20 mouse cellular contexts compared by ENCODE assay signal in genomic region chr1:171459791-171460190, GRCm38 (mm10). TPM values are rescaled to one million over a fixed set of nuclear protein-coding genes. Genes with fewer than 3 reads are reported as not detected.
A peak's percentile ranks its signal among the peaks of the same experiment; 100 is the strongest.
DNase-seq lines count a peak whose midpoint lies in the region; ATAC-seq lines count a peak whose summit lies in the region.
"Had no signal": no experiment of that assay in that cellular context is flagged by ENCODE, and none has a peak within 500 bp of the region (broad histone marks: within the 10 kb centered on the region; RNA-seq: fewer than 3 reads in every experiment).

No protein-coding gene starts in this region.

- H3K4me1 ChIP-seq in hindbrain, embryonic 14.5 days (replicated peaks; ENCODE audit: control insufficient read depth, insufficient read depth, low read length) = peaks cover 7% of the 10 kb centered on the region; the same call in 1 of the 2 replicates
- H3K4me1 ChIP-seq in hindbrain, embryonic 11.5 days (replicated peaks; ENCODE audit: control insufficient read depth, insufficient read depth, low read length) = no peaks in the 10 kb centered on the region
- H3K4me1 ChIP-seq in midbrain, embryonic 15.5 days = peaks cover 6% of the 10 kb centered on the region; the same call in 1 of the 2 replicates
- peaks cover 4% of the 10 kb centered on the region; the same call in 1 of the 2 replicates for H3K4me1 ChIP-seq in midbrain, embryonic 16.5 days (ENCODE audit: control insufficient read depth, insufficient read depth, low read length)
- H3K4me1 ChIP-seq: liver, embryonic 13.5 days; neural tube, embryonic 12.5 days had no signal

- H3K4me3 ChIP-seq in hindbrain, embryonic 14.5 days (replicated peaks; ENCODE audit: low read length) = no peak overlapping the region
- no peak overlapping the region for H3K4me3 ChIP-seq in hindbrain, embryonic 11.5 days (ENCODE audit: low read depth, low read length)
- no peak overlapping the region for H3K4me3 ChIP-seq in midbrain, embryonic 15.5 days
- no peak overlapping the region for H3K4me3 ChIP-seq in midbrain, embryonic 16.5 days (ENCODE audit: low read depth, low read length)
- H3K4me3 ChIP-seq: embryonic facial prominence, embryonic 15.5 days; limb, embryonic 10.5 days; liver, embryonic 13.5 days; neural tube, embryonic 12.5 days had no signal

- DNase-seq in cerebellum, postnatal 14 days = peak; percentile 21 to 32
- DNase-seq in cerebellum, adult 9-10 months = no peak
- peak; percentile 38 for DNase-seq in hindbrain, embryonic 14.5 days (ENCODE audit: low spot score)
- no peak for DNase-seq in hindbrain, embryonic 11.5 days (ENCODE audit: low spot score)
- no peak for DNase-seq in ovary, postnatal 14 days (ENCODE audit: low spot score)
- DNase-seq: adrenal gland, adult 8-10 months; cerebellum, postnatal 36 days; gastrocnemius, postnatal 36 days; liver, embryonic 13.5 days; spleen, adult 18-20 months; thymus, postnatal 25 days had no signal

- H3K4me2 ChIP-seq in hindbrain, embryonic 14.5 days (replicated peaks) = no peak overlapping the region
- no peak overlapping the region for H3K4me2 ChIP-seq in hindbrain, embryonic 11.5 days (replicated peaks; ENCODE audit: low read depth, low read length)
- 0 out of 2 replicates have a peak overlapping the region, but pooled peaks have one; percentile 9 for H3K4me2 ChIP-seq in midbrain, embryonic 15.5 days
- H3K4me2 ChIP-seq in midbrain, embryonic 16.5 days (ENCODE audit: low read length) = no peak overlapping the region
- H3K4me2 ChIP-seq: embryonic facial prominence, embryonic 15.5 days; liver, embryonic 13.5 days; neural tube, embryonic 12.5 days had no signal

- H3K9me3 ChIP-seq in hindbrain, embryonic 14.5 days (ENCODE audit: control insufficient read depth, low read length) = no peaks in the 10 kb centered on the region
- no peaks in the 10 kb centered on the region for H3K9me3 ChIP-seq in hindbrain, embryonic 11.5 days (ENCODE audit: control insufficient read depth, low read length)
- no peaks in the 10 kb centered on the region for H3K9me3 ChIP-seq in midbrain, embryonic 15.5 days
- H3K9me3 ChIP-seq in midbrain, embryonic 16.5 days (replicated peaks; ENCODE audit: control insufficient read depth, low read length, poor library complexity, severe bottlenecking) = no peaks in the 10 kb centered on the region
- H3K9me3 ChIP-seq: embryonic facial prominence, embryonic 15.5 days; limb, embryonic 10.5 days; liver, embryonic 13.5 days; neural tube, embryonic 12.5 days had no signal

- no peaks in the 10 kb centered on the region for H3K36me3 ChIP-seq in hindbrain, embryonic 14.5 days (replicated peaks; ENCODE audit: control insufficient read depth, insufficient read depth)
- no peaks in the 10 kb centered on the region for H3K36me3 ChIP-seq in hindbrain, embryonic 11.5 days (ENCODE audit: control insufficient read depth, insufficient read depth, low read length)
- H3K36me3 ChIP-seq in midbrain, embryonic 15.5 days (replicated peaks) = no peaks in the 10 kb centered on the region
- H3K36me3 ChIP-seq in midbrain, embryonic 16.5 days (ENCODE audit: control insufficient read depth, insufficient read depth, low read length) = no peaks in the 10 kb centered on the region
- H3K36me3 ChIP-seq: neural tube, embryonic 12.5 days had no signal

- ATAC-seq in hindbrain, embryonic 14.5 days (ENCODE audit: low FRiP score) = no peak
- no peak for ATAC-seq in hindbrain, embryonic 11.5 days (ENCODE audit: low FRiP score)
- ATAC-seq in midbrain, embryonic 15.5 days (replicated peaks) = no peak
- ATAC-seq in midbrain, embryonic 16.5 days = no peak
- no peak for ATAC-seq in megakaryocyte progenitor cell, adult 5-6 weeks (replicated peaks; ENCODE audit: poor library complexity)
- ATAC-seq: lung, postnatal 0 days had no signal

- 49% methylated on average over 5 of the region's 5 CpGs for WGBS in hindbrain, embryonic 14.5 days
- 52% methylated on average over 5 of the region's 5 CpGs for WGBS in hindbrain, embryonic 11.5 days
- WGBS in midbrain, embryonic 15.5 days = 53% methylated on average over 5 of the region's 5 CpGs
- 44% methylated on average over 5 of the region's 5 CpGs for WGBS in midbrain, embryonic 16.5 days

- H3K9ac ChIP-seq in hindbrain, embryonic 14.5 days = no peak overlapping the region
- no peak overlapping the region for H3K9ac ChIP-seq in hindbrain, embryonic 11.5 days (ENCODE audit: low read depth, low read length)
- no peak overlapping the region for H3K9ac ChIP-seq in midbrain, embryonic 15.5 days
- H3K9ac ChIP-seq in midbrain, embryonic 16.5 days (ENCODE audit: low read depth, low read length) = no peak overlapping the region
- H3K9ac ChIP-seq: embryonic facial prominence, embryonic 15.5 days; liver, embryonic 13.5 days; neural tube, embryonic 12.5 days had no signal

- H3K27me3 ChIP-seq in hindbrain, embryonic 14.5 days (ENCODE audit: control insufficient read depth, insufficient read depth, low read length) = no peaks in the 10 kb centered on the region
- no peaks in the 10 kb centered on the region for H3K27me3 ChIP-seq in hindbrain, embryonic 11.5 days (ENCODE audit: control insufficient read depth, insufficient read depth, low read length)
- H3K27me3 ChIP-seq in midbrain, embryonic 15.5 days (replicated peaks) = no peaks in the 10 kb centered on the region
- no peaks in the 10 kb centered on the region for H3K27me3 ChIP-seq in midbrain, embryonic 16.5 days (ENCODE audit: control insufficient read depth, insufficient read depth, low read depth, low read length)
- H3K27me3 ChIP-seq: embryonic facial prominence, embryonic 15.5 days; liver, embryonic 13.5 days; neural tube, embryonic 12.5 days had no signal

- H3K27ac ChIP-seq in hindbrain, embryonic 14.5 days = no peak overlapping the region
- no peak overlapping the region for H3K27ac ChIP-seq in hindbrain, embryonic 11.5 days (ENCODE audit: low read depth, low read length)
- no peak overlapping the region for H3K27ac ChIP-seq in midbrain, embryonic 15.5 days
- H3K27ac ChIP-seq in midbrain, embryonic 16.5 days (ENCODE audit: low read length) = no peak overlapping the region
- H3K27ac ChIP-seq: embryonic facial prominence, embryonic 15.5 days; kidney, postnatal 0 days; limb, embryonic 10.5 days; liver, embryonic 13.5 days; neural tube, embryonic 12.5 days; stomach, postnatal 0 days had no signal

RNA-seq across cellular contexts. Expression of gene F11r, which starts 22.5 kb away (rescaled TPM):
- polyA plus RNA-seq in hindbrain, embryonic 14.5 days (2014; fragmentation: Nextera tagmentation; extraction: Ambion mirVana) = 12.8 and 14.0 TPM in 2 replicates
- polyA plus RNA-seq in hindbrain, embryonic 11.5 days (2014; fragmentation: Nextera tagmentation; extraction: Ambion mirVana) = 16.9 and 20.1 TPM in 2 replicates
- polyA plus RNA-seq in midbrain, embryonic 15.5 days (2015; fragmentation: Nextera tagmentation; extraction: Ambion mirVana) = 9.4 and 11.8 TPM in 2 replicates
- 10.4 and 10.5 TPM in 2 replicates for polyA plus RNA-seq in midbrain, embryonic 16.5 days (2015; fragmentation: Nextera tagmentation; extraction: Ambion mirVana)
- total RNA-seq in megakaryocyte progenitor cell, adult 5-6 weeks (2015) = 0.15 and 0.44 TPM in 2 replicates
- 0.68 TPM in 1 of 2 replicates, not detected in the other for total RNA-seq in megakaryocyte progenitor cell, adult 5-6 weeks (2017)

RNA-seq across cellular contexts. Expression of gene Tstd1, which starts 41.1 kb away (rescaled TPM):
- 2.4 and 3.1 TPM in 2 replicates for polyA plus RNA-seq in hindbrain, embryonic 14.5 days (2014; fragmentation: Nextera tagmentation; extraction: Ambion mirVana)
- 3.3 and 4.3 TPM in 2 replicates for polyA plus RNA-seq in hindbrain, embryonic 11.5 days (2014; fragmentation: Nextera tagmentation; extraction: Ambion mirVana)
- 8.4 and 8.8 TPM in 2 replicates for polyA plus RNA-seq in midbrain, embryonic 15.5 days (2015; fragmentation: Nextera tagmentation; extraction: Ambion mirVana)
- polyA plus RNA-seq in midbrain, embryonic 16.5 days (2015; fragmentation: Nextera tagmentation; extraction: Ambion mirVana) = 6.2 and 7.6 TPM in 2 replicates
- total RNA-seq in megakaryocyte progenitor cell, adult 5-6 weeks (2015) = 0.42 and 0.67 TPM in 2 replicates
- total RNA-seq in megakaryocyte progenitor cell, adult 5-6 weeks (2017) = 1.9 and 3.8 TPM in 2 replicates

RNA-seq across cellular contexts. Expression of gene Alyref2, which starts 43.5 kb away (rescaled TPM):
- 23.0 and 29.8 TPM in 2 replicates for polyA plus RNA-seq in hindbrain, embryonic 14.5 days (2014; fragmentation: Nextera tagmentation; extraction: Ambion mirVana)
- 15.4 and 17.5 TPM in 2 replicates for polyA plus RNA-seq in hindbrain, embryonic 11.5 days (2014; fragmentation: Nextera tagmentation; extraction: Ambion mirVana)
- polyA plus RNA-seq in midbrain, embryonic 15.5 days (2015; fragmentation: Nextera tagmentation; extraction: Ambion mirVana) = 33.1 and 34.3 TPM in 2 replicates
- 34.8 and 35.9 TPM in 2 replicates for polyA plus RNA-seq in midbrain, embryonic 16.5 days (2015; fragmentation: Nextera tagmentation; extraction: Ambion mirVana)
- total RNA-seq in megakaryocyte progenitor cell, adult 5-6 weeks (2015) = 5.1 and 5.8 TPM in 2 replicates
- total RNA-seq in megakaryocyte progenitor cell, adult 5-6 weeks (2017) = 9.1 and 10.8 TPM in 2 replicates

RNA-seq across cellular contexts. Expression of gene Usf1, which starts 48.7 kb away (rescaled TPM):
- 166 and 175 TPM in 2 replicates for polyA plus RNA-seq in hindbrain, embryonic 14.5 days (2014; fragmentation: Nextera tagmentation; extraction: Ambion mirVana)
- polyA plus RNA-seq in hindbrain, embryonic 11.5 days (2014; fragmentation: Nextera tagmentation; extraction: Ambion mirVana) = 122 and 143 TPM in 2 replicates
- polyA plus RNA-seq in midbrain, embryonic 15.5 days (2015; fragmentation: Nextera tagmentation; extraction: Ambion mirVana) = 205 and 216 TPM in 2 replicates
- polyA plus RNA-seq in midbrain, embryonic 16.5 days (2015; fragmentation: Nextera tagmentation; extraction: Ambion mirVana) = 197 and 201 TPM in 2 replicates
- total RNA-seq in megakaryocyte progenitor cell, adult 5-6 weeks (2015) = 16.3 and 17.1 TPM in 2 replicates
- 61.3 and 64.3 TPM in 2 replicates for total RNA-seq in megakaryocyte progenitor cell, adult 5-6 weeks (2017)

Comparison
In these comparisons a context has a peak if more than half of its experiments do, and no peak if none do; other contexts are left out.
1. DNase-seq: peak in cerebellum, postnatal 14 days (2 of 2) and hindbrain, embryonic 14.5 days (single experiment); none in cerebellum, adult 9-10 months (single experiment), hindbrain, embryonic 11.5 days (single experiment) and ovary, postnatal 14 days (single experiment).